Mouse (Mus musculus) liver, embryonic 11.5 days (tissue): Measurements from ENCODE around the gene Bcl3. TPM values are rescaled to one million over a fixed set of nuclear protein-coding genes. Genes with fewer than 3 reads are reported as not detected.
"Not testable (repeated sequence)": the region's sequence is repeated elsewhere in the genome, so short reads cannot be mapped to it uniquely, and the experiment has no call there.

Experiments
- ATAC-seq: fragments of 200-750 bp; cut with Nextera tagmentation; replicated peaks from 2 replicates; pipeline ENCODE4 v1.8.0; 2017; ENCODE audit warnings: moderate number of reproducible peaks, mild to moderate bottlenecking, moderate TSS enrichment, moderate library complexity; ENCODE audit not compliant: low FRiP score
- DNase-seq: peaks from one replicate; pipeline ENCODE4 v3.0.0-alpha.2; 2017; ENCODE audit warnings: low spot score
- H3K27ac ChIP-seq: fragments of 300-500 bp; sonication (generic); 2 replicates; pipeline ENCODE4 v1.5.1; 2014; ENCODE audit warnings: mild to moderate bottlenecking, low read depth, low read length, control low read depth
- H3K27me3 ChIP-seq: fragments of 300-500 bp; sonication (generic); replicated peaks from 2 replicates; pipeline ENCODE4 v1.6.1; 2014; ENCODE audit warnings: low read length, mixed read lengths; ENCODE audit not compliant: control insufficient read depth, insufficient read depth
- H3K36me3 ChIP-seq: fragments of 300-500 bp; sonication (generic); 2 replicates; pipeline ENCODE4 v1.6.1; 2014; ENCODE audit warnings: mild to moderate bottlenecking, low read length, moderate library complexity, mixed read lengths; ENCODE audit not compliant: control insufficient read depth, insufficient read depth
- H3K4me1 ChIP-seq: fragments of 300-500 bp; sonication (generic); replicated peaks from 2 replicates; pipeline ENCODE4 v1.6.1; 2014; ENCODE audit warnings: low read length, mixed read lengths; ENCODE audit not compliant: control insufficient read depth, insufficient read depth
- H3K4me2 ChIP-seq: fragments of 300-500 bp; sonication (generic); 2 replicates; pipeline ENCODE4 v1.6.1; 2014; ENCODE audit warnings: mild to moderate bottlenecking, control low read depth, moderate library complexity
- H3K4me3 ChIP-seq: fragments of 300-500 bp; sonication (generic); 2 replicates; pipeline ENCODE4 v1.5.1; 2014; ENCODE audit warnings: low read depth, low read length, control low read depth
- H3K9ac ChIP-seq: fragments of 300-500 bp; sonication (generic); 2 replicates; pipeline ENCODE4 v1.6.1; 2014; ENCODE audit warnings: low read depth, low read length, control low read depth
- H3K9me3 ChIP-seq: fragments of 300-500 bp; sonication (generic); 2 replicates; pipeline ENCODE4 v1.6.1; 2016; ENCODE audit warnings: low read length, inconsistent platforms, mixed read lengths; ENCODE audit not compliant: control insufficient read depth
- WGBS: fragments of 180-500 bp; shearing (Covaris S2); extraction: QIAGEN DNeasy Blood & Tissue Kit; methylation state at CpG from one replicate; pipeline ENCODE4 v1.1.7; 2014; 5-methylcytosine and 5-hydroxymethylcytosine counted together
- polyA plus RNA-seq: library from polyadenylated mRNA; unstranded; fragments of >200 nt; fragmentation: Nextera tagmentation; extraction: Ambion mirVana; gene quantifications from 2 replicates; pipeline ENCODE4 v1.2.1, GENCODE M21; 2014

Gene Bcl3
- polyA plus RNA-seq, 1 experiment from 2014 or later, result 5.4 TPM

DNA sequence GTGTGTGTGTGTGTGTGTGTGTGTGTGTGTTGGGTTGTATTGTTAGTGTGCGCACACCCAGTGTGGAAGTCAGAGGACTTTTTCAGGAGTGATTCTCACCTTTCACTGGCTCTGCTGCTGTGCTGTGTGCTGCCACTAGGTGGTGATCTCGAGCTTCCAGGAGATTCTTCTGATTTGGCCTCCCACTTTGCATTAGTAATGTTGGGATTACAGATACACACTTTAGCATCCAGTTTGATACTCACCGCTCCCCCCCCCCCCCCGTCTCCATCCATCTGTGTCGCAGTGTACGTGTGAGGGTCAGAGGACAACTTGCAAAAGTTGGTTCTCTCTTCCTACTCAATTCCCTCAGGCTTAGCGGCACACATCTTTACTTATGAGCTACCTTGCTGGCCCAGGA lies 19.6 kb downstream of the Bcl3 start:
- Histone ChIP-seq H3K4me3 (no peak overlapping the region), H3K9me3 (no peaks in the 10 kb centered on the region), H3K27me3 (no peaks in the 10 kb centered on the region), H3K4me2 (no peak overlapping the region), H3K9ac (no peak overlapping the region), H3K4me1 (no peaks in the 10 kb centered on the region), H3K27ac (no peak overlapping the region), H3K36me3 (no peaks in the 10 kb centered on the region)
- 21% methylated on average over 7 of the region's 7 CpGs for WGBS
- ATAC-seq, result no peak
- no peak for DNase-seq

DNA sequence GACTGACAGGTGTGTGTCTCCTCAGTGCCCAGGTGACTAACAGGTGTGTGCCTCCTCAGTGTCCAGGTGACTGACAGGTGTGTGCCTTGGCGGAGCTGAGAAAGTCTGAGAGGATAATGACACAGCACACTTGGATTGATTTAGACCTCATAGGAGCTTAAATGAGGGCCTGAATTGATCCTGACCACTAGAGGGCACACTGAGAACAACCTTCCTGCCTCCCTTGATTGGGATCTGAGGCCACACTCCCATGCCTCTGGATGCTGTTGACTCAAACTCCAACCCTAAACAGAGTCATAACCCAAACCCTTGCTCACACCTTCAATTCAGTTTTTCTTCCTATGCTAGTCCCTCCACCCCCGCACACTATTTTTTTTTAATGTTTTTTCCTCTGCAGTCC lies 21.8 kb downstream of the Bcl3 start:
- 12% methylated on average over 2 of the region's 2 CpGs for WGBS
- H3K4me3 ChIP-seq, result no peak overlapping the region
- no peak overlapping the region for H3K27ac ChIP-seq
- H3K36me3 ChIP-seq, result no peaks in the 10 kb centered on the region
- H3K27me3 ChIP-seq, result peaks cover 15% of the 10 kb centered on the region
- ATAC-seq, result no peak
- H3K4me1 ChIP-seq, result no peaks in the 10 kb centered on the region
- no peak for DNase-seq
- H3K4me2 ChIP-seq, result no peak overlapping the region
- H3K9me3 ChIP-seq, result no peaks in the 10 kb centered on the region
- H3K9ac ChIP-seq, result no peak overlapping the region

DNA sequence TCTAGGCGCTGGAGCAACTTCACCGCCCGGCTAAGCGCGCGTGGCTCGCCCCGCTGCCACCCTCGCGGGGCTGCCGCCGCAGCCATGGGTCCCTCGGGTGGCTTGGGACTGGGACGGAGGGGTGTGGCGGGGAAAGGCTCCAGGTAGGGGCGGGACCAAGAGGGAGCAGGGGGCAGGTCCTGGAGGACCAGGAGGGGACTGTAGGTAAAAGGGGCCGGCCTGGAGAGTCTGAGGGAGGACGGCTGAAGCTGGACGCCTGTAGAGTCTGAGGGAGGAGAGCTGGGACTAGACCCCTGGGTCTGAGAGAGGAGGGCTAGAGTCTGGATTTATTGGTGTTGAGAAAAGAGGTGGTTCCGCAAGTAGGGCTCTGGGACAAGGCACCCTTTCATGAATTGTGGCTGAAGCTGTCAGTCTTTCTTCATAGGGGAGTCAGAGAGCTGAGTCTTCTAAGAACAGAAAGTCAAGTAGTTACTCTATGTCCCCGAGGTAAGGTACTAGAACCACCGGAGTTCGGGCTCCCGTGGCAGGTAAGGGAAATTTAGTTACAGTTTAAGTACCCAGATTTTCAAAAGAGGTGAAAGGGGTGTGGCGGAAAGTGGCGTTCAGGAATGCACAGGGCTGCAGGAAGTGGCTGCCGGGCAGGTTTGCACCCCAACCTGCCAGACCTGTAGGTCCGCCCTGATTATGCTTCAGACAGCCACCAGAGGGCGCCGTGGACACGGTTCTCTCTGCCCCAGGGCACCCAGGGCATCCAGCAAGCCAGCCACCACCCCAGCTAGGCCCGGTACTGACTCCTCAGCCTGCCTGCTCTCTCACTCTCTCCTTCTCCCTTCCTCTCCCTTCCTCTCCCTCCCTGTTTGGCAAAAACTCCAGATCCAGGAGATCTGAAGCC lies 25.6 kb downstream of the Bcl3 start, which contains the start of gene Cblc:
TSS of gene Cblc (minus strand) at position 113 of the 892 bp plus-strand sequence.
- WGBS, result 5% methylated on average over 32 of the region's 32 CpGs
- Histone ChIP-seq H3K4me1 (no peaks in the 10 kb centered on the region), H3K9me3 (no peaks in the 10 kb centered on the region), H3K9ac (peak within 1 kb of the TSS; percentile 20; the same call in 1 of the 2 replicates), H3K27me3 (peaks cover 20% of the 10 kb centered on the region), H3K27ac (no peak within 1 kb of the TSS), H3K4me3 (peak within 1 kb of the TSS; percentile 33), H3K4me2 (peak within 1 kb of the TSS; percentile 60), H3K36me3 (no peaks in the 10 kb centered on the region)
- DNase-seq (peak; percentile 78), ATAC-seq (peak; percentile 74)

DNA sequence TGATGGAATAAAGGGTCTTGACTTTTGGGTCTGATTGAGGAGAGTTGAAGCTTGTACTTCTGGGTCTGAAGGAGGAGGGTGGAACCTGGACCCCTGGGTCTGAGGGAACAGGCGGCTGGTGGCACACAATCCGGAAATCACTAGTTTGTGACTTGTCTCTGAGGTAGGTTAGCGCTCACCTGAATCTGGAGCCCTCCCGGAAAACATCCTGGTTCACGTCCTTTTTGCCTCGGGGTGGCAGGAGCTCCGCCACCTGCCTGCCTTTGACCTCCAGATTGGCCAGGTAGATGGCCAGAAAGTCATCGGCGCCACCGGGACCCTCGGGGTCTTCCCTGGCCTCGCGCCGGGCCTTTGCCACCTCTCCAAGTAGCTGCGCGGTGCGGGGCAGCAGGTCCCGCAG lies 26.3 kb downstream of the Bcl3 start:
- Histone ChIP-seq H3K36me3 (no peaks in the 10 kb centered on the region), H3K27me3 (peaks cover 20% of the 10 kb centered on the region), H3K27ac (no peak overlapping the region), H3K4me2 (peak overlapping the region; percentile 60), H3K4me3 (peak overlapping the region; percentile 33), H3K4me1 (no peaks in the 10 kb centered on the region), H3K9ac (peak overlapping the region; percentile 20; the same call in 1 of the 2 replicates), H3K9me3 (no peaks in the 10 kb centered on the region)
- ATAC-seq, result no peak
- no peak for DNase-seq
- WGBS, result 15% methylated on average over 18 of the region's 18 CpGs

DNA sequence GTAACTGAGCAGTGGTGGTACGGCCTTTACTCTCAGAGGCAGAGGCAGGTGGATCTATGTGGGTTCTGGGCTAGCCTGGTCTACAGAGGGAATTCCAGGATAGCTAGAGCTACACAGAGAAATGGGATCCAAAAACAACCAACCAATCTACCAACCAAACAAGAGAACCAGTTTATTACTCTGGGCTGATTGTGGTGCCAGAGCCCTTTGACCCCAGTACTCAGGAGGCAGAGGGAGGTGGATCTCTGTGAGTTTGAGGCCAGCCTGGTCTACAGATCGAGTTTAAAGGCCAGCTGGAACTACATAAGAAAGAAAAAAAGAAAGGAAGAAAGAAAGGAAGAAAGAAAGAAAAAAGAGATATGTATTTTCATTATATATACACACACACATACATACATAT lies 27.3 kb downstream of the Bcl3 start:
- DNase-seq, result no peak
- H3K36me3 ChIP-seq, result no peaks in the 10 kb centered on the region
- H3K9ac ChIP-seq, result no peak overlapping the region
- peaks cover 20% of the 10 kb centered on the region for H3K27me3 ChIP-seq
- no peak overlapping the region for H3K4me3 ChIP-seq
- WGBS, result 65% methylated on average over 2 of the region's 2 CpGs
- no peak overlapping the region for H3K4me2 ChIP-seq
- no peak overlapping the region for H3K27ac ChIP-seq
- no peaks in the 10 kb centered on the region; the same call in 1 of the 2 replicates for H3K4me1 ChIP-seq
- no peak for ATAC-seq
- H3K9me3 ChIP-seq, result no peaks in the 10 kb centered on the region

DNA sequence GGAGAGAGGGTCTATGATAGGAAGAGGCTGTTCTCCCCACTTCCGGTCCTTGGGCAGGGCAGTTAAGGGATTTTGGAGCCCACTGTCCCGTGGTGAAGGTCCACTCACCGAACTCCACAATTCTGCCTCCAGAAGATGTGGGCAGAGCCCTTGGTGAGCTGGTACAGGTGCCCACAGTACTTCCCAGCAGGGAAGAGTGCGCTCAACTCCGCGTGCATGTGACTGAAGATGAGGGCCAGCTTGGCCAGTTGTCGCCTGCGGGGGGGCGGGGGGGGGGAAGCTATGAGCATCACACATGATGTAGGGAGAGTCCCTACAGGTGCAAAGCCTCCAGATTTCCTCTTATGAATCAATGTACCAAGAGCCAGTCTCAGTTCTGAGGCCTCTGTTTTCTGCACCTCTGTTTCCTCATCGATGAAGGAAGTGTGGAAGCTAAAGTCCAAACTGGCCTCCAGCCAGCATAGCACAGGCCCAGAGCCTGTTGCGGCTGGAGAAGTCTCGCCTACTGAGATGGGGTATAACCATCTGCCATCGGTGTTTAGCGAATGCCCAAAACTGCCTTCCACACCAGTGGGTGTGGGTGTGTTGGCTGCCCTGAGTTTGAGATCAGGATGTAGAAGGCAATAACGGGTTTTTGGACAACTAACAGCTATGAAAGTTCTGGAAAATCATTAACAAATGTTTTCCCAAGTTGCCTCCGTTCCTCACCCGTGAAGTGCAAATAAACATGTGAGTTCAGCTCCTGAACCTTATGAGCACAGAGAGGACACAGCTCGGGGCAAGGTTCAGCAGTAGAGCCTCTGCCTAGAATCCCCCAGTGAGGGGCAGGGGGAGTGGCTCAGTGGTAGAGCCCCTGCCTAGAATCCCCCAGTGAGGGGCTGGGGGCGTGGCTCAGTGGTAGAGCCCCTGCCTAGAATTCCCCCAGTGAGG lies 29.6 kb downstream of the Bcl3 start:
- H3K36me3 ChIP-seq, result no peaks in the 10 kb centered on the region
- H3K9me3 ChIP-seq, result no peaks in the 10 kb centered on the region
- WGBS, result 85% methylated on average over 19 of the region's 19 CpGs
- no peak overlapping the region for H3K4me2 ChIP-seq
- H3K27me3 ChIP-seq, result peaks cover 28% of the 10 kb centered on the region
- H3K9ac ChIP-seq, result no peak overlapping the region
- ATAC-seq (no peak), DNase-seq (no peak)
- H3K27ac ChIP-seq, result no peak overlapping the region
- no peak overlapping the region for H3K4me3 ChIP-seq
- H3K4me1 ChIP-seq, result peaks cover 4% of the 10 kb centered on the region; the same call in 1 of the 2 replicates

DNA sequence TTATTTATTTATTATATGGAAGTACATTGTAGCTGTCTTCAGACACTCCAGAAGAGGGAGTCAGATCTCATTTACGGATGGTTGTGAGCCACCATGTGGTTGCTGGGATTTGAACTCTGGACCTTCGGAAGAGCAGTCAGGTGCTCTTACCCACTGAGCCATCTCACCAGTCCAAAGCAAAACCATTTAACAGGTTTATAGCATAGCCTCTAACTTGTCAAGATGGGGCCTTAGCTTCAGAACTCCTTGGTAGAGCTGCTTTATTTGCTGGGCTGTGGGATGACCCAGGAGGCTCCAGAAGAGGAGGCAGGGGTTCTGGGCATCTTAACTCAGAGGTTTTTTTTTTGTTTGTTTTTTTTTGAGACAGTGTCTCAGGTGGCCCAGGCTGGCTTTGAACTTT lies 31.1 kb downstream of the Bcl3 start:
- not testable (repeated sequence) for H3K27ac ChIP-seq, H3K4me2 ChIP-seq, H3K4me3 ChIP-seq, H3K36me3 ChIP-seq, DNase-seq, H3K4me1 ChIP-seq, H3K9ac ChIP-seq, ATAC-seq, H3K9me3 ChIP-seq
- WGBS, result 62% methylated on average over 2 of the region's 2 CpGs
- peaks cover 21% of the 10 kb centered on the region for H3K27me3 ChIP-seq

DNA sequence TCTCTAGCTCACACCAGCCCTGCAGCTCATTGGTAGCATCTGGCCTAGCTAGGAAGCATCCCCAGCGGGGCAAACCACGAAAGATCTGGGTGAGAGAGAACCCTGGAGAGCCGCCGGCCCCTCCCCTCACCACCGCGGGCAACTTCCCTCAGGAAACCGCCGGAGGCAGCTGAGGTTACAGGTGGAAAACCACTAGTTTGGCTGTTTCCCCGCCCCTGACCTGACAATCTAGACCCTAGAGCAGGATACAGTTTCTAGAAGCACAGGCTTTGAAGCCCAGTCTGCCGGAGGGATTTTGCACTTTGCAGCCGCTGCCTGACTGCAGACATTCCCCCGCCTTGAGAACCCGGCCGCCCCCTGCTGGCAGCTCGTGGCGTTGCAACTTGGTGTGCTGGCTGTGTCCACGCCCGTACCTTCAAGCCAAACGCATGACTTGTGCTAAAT lies 32.6 kb downstream of the Bcl3 start:
- H3K4me3 ChIP-seq, result peak overlapping the region; percentile 43
- H3K4me2 ChIP-seq, result peak overlapping the region; percentile 80
- ATAC-seq, result peak; percentile 54
- no peak overlapping the region for H3K27ac ChIP-seq
- peaks cover 10% of the 10 kb centered on the region for H3K27me3 ChIP-seq
- peaks cover 4% of the 10 kb centered on the region; the same call in 1 of the 2 replicates for H3K4me1 ChIP-seq
- H3K9ac ChIP-seq, result peak overlapping the region; percentile 37; the same call in 1 of the 2 replicates
- no peaks in the 10 kb centered on the region for H3K9me3 ChIP-seq
- H3K36me3 ChIP-seq, result no peaks in the 10 kb centered on the region
- DNase-seq, result peak; percentile 95
- under 1% methylated on average over 19 of the region's 19 CpGs for WGBS
